Mouse (Mus musculus) liver, embryonic 16.5 days (tissue): ENCODE measurements at regions not wholly inside any gene's neighbourhood (a gene's known extent, or its start where the extent isn't known, plus 50 kb on each side); places are given as distances from the start of the nearest gene placed in this dataset.

Experiments
- ATAC-seq: fragments of 200-750 bp; cut with Nextera tagmentation; 2 replicates; pipeline ENCODE4 v1.8.0; 2017; ENCODE audit warnings: low read depth, mild to moderate bottlenecking, moderate number of reproducible peaks, moderate library complexity
- H3K27ac ChIP-seq: fragments of 300-500 bp; sonication (generic); 2 replicates; pipeline ENCODE4 v1.5.1; 2014; ENCODE audit warnings: mild to moderate bottlenecking, low read length
- H3K27me3 ChIP-seq: fragments of 300-500 bp; sonication (generic); 2 replicates; pipeline ENCODE4 v1.6.1; 2014; ENCODE audit warnings: low read depth, low read length, mixed read lengths; ENCODE audit not compliant: control insufficient read depth, insufficient read depth
- H3K36me3 ChIP-seq: fragments of 300-500 bp; sonication (generic); 2 replicates; pipeline ENCODE4 v1.6.1; 2014; ENCODE audit warnings: mild to moderate bottlenecking; ENCODE audit not compliant: control insufficient read depth, insufficient read depth
- H3K4me1 ChIP-seq: fragments of 300-500 bp; sonication (generic); 2 replicates; pipeline ENCODE4 v1.6.1; 2014; ENCODE audit warnings: low read depth, low read length, mixed read lengths; ENCODE audit not compliant: control insufficient read depth
- H3K4me2 ChIP-seq: fragments of 300-500 bp; sonication (generic); 2 replicates; pipeline ENCODE4 v1.6.1; 2014; ENCODE audit warnings: low read depth, low read length, mixed read lengths
- H3K4me3 ChIP-seq: fragments of 300-500 bp; sonication (generic); 2 replicates; pipeline ENCODE4 v1.5.1; 2014; ENCODE audit warnings: low read depth, mild to moderate bottlenecking, low read length
- H3K9ac ChIP-seq: fragments of 300-500 bp; sonication (generic); 2 replicates; pipeline ENCODE4 v1.6.1; 2014; ENCODE audit warnings: low read depth, low read length
- H3K9me3 ChIP-seq: fragments of 300-500 bp; sonication (generic); replicated peaks from 2 replicates; pipeline ENCODE4 v1.6.1; 2016; ENCODE audit warnings: low read length; ENCODE audit not compliant: control insufficient read depth
- WGBS: fragments of 180-500 bp; shearing (Covaris S2); extraction: QIAGEN DNeasy Blood & Tissue Kit; methylation state at CpG from one replicate; pipeline ENCODE4 v1.1.7; 2014; ENCODE audit not compliant: insufficient replicate concordance; 5-methylcytosine and 5-hydroxymethylcytosine counted together

DNA sequence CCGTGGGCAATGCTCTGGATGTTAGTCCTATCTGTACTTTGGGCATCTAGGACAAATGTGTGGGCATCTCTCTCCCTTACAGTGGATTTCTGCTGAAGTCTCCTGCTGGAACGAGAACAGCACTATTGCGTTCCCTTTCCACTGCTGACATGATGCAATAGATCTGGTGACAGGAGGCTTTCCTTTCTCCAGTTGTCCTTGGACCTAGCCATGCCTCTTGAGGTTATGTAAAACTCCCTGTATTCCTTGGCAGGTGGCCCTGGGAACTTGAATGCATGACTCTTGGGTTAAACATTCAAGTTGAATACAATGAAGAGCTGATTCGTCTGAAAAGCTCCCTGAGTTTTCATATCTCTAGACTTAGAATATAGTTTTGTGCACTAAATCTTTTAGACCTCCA lies 386.1 kb upstream of the A1bg start:
- no peak overlapping the region for H3K4me2 ChIP-seq
- H3K27ac ChIP-seq, result no peak overlapping the region
- H3K9ac ChIP-seq, result no peak overlapping the region
- ATAC-seq, result no peak
- no peak overlapping the region for H3K4me3 ChIP-seq
- WGBS, result 55% methylated on average over 4 of the region's 4 CpGs
- H3K9me3 ChIP-seq, result no peaks in the 10 kb centered on the region
- H3K36me3 ChIP-seq, result no peaks in the 10 kb centered on the region
- H3K4me1 ChIP-seq, result no peaks in the 10 kb centered on the region
- H3K27me3 ChIP-seq, result no peaks in the 10 kb centered on the region

GRCm38 (mm10) chr15:61304546-61304945 lies 381.7 kb upstream of the A1bg start:
- no peak for ATAC-seq
- H3K4me2 ChIP-seq, result no peak overlapping the region
- no peak overlapping the region for H3K27ac ChIP-seq
- H3K27me3 ChIP-seq, result no peaks in the 10 kb centered on the region
- H3K9me3 ChIP-seq, result no peaks in the 10 kb centered on the region
- no peaks in the 10 kb centered on the region for H3K36me3 ChIP-seq
- H3K4me1 ChIP-seq, result no peaks in the 10 kb centered on the region
- H3K4me3 ChIP-seq, result no peak overlapping the region
- WGBS, result 47% methylated on average over 3 of the region's 3 CpGs
- H3K9ac ChIP-seq, result no peak overlapping the region

- Histone ChIP-seq H3K9me3 (no peaks in the 10 kb centered on the region), H3K4me2 (no peak overlapping the region), H3K4me3 (no peak overlapping the region), H3K9ac (no peak overlapping the region), H3K27ac (no peak overlapping the region), H3K27me3 (no peaks in the 10 kb centered on the region), H3K36me3 (no peaks in the 10 kb centered on the region), H3K4me1 (no peaks in the 10 kb centered on the region)
- ATAC-seq, result no peak
- WGBS, result 77% methylated on average over 6 of the region's 6 CpGs
Measured at GRCm38 (mm10) chr15:61299796-61300195, 377.0 kb upstream of the A1bg start.

GRCm38 (mm10) chr15:61297447-61298208 lies 374.8 kb upstream of the A1bg start:
- Histone ChIP-seq H3K36me3 (no peaks in the 10 kb centered on the region), H3K4me1 (no peaks in the 10 kb centered on the region), H3K27ac (no peak overlapping the region), H3K27me3 (no peaks in the 10 kb centered on the region), H3K9me3 (no peaks in the 10 kb centered on the region), H3K9ac (no peak overlapping the region), H3K4me2 (no peak overlapping the region), H3K4me3 (no peak overlapping the region)
- ATAC-seq, result no peak
- 56% methylated on average over 5 of the region's 5 CpGs for WGBS

DNA sequence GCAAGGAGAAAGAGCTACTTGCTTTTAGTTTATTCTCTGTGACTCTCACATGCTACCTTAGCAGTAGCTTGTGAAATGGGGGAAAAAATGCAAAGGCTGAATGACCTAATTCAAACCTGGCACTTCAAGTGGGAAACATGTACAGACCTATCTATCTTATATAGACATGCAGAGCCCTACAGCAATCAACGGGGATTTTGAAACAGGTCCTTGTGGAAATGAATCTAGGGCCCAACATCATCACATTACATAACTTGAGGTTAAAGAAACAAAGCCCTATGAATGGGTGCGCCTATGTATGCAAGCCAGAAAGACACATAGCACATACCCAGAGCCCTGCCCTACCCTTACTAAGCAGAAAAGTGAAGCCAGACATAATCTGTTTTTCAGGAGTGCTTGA lies 371.8 kb upstream of the A1bg start:
- Histone ChIP-seq H3K9me3 (no peaks in the 10 kb centered on the region), H3K27me3 (no peaks in the 10 kb centered on the region), H3K4me1 (no peaks in the 10 kb centered on the region), H3K9ac (no peak overlapping the region), H3K36me3 (no peaks in the 10 kb centered on the region), H3K4me3 (no peak overlapping the region), H3K27ac (no peak overlapping the region), H3K4me2 (no peak overlapping the region)
- ATAC-seq, result no peak
- WGBS, result 64% methylated on average over 2 of the region's 2 CpGs

DNA sequence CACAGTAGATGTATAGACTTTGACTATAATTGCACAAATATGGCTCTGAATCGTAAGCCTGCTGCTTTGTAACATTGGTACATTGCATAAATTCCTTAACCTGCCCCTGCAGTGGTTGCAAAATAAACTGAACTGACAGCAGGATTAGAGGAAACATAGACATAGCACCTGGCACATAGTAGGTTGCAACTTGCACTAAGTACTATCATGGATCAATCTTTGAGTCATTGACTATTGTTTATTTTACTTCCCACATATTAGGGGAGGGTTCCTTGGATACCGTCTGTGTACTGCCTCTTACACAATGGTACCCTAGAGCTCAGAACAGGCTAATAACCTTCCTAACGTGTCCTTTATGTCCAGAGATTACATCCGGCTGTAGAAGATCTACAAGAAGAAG lies 371.3 kb upstream of the A1bg start:
- Histone ChIP-seq H3K4me2 (no peak overlapping the region), H3K9me3 (no peaks in the 10 kb centered on the region), H3K36me3 (no peaks in the 10 kb centered on the region), H3K27me3 (no peaks in the 10 kb centered on the region), H3K9ac (no peak overlapping the region), H3K4me1 (no peaks in the 10 kb centered on the region), H3K4me3 (no peak overlapping the region), H3K27ac (no peak overlapping the region)
- ATAC-seq, result no peak
- WGBS, result 46% methylated on average over 4 of the region's 4 CpGs

- Histone ChIP-seq H3K27ac (no peak overlapping the region), H3K9me3 (no peaks in the 10 kb centered on the region), H3K9ac (no peak overlapping the region), H3K36me3 (no peaks in the 10 kb centered on the region), H3K4me2 (no peak overlapping the region), H3K27me3 (no peaks in the 10 kb centered on the region), H3K4me3 (no peak overlapping the region), H3K4me1 (no peaks in the 10 kb centered on the region)
- ATAC-seq, result no peak
- WGBS, result 61% methylated on average over 4 of the region's 4 CpGs
Measured at GRCm38 (mm10) chr15:61268766-61269165, 346.0 kb upstream of the A1bg start.

- Histone ChIP-seq H3K27me3 (no peaks in the 10 kb centered on the region), H3K9ac (no peak overlapping the region), H3K4me1 (no peaks in the 10 kb centered on the region), H3K4me3 (no peak overlapping the region), H3K9me3 (no peaks in the 10 kb centered on the region), H3K4me2 (no peak overlapping the region), H3K27ac (no peak overlapping the region), H3K36me3 (no peaks in the 10 kb centered on the region)
- no peak for ATAC-seq
- 45% methylated on average over 2 of the region's 2 CpGs for WGBS
Measured at GRCm38 (mm10) chr15:61259047-61259446, 336.2 kb upstream of the A1bg start.

DNA sequence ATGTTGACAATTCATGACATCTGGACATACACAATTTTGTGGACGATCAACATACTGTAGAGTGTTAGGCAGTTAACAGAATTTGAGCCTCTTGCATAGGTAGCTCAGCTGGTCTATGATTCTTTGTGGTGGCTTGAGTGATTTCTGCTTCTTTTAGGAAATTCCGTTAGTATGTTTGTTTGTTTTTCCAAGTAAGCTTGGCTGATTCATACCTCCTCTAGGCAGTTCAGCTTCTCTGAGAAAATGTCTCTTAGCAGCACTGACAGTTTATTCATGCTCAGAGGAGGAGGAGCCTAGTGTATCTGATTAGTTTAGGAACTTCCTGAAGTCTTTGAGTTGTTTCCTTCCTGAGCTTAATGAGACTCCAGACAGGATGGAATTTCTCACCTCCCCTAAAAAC lies 321.7 kb upstream of the A1bg start:
- Histone ChIP-seq H3K9ac (no peak overlapping the region), H3K27me3 (no peaks in the 10 kb centered on the region), H3K27ac (no peak overlapping the region), H3K9me3 (no peaks in the 10 kb centered on the region), H3K36me3 (no peaks in the 10 kb centered on the region), H3K4me3 (no peak overlapping the region), H3K4me2 (no peak overlapping the region), H3K4me1 (no peaks in the 10 kb centered on the region)
- WGBS, result 45% methylated on average over 2 of the region's 2 CpGs
- ATAC-seq, result no peak
